In genomic region chr11:54062086-54062752, GRCm38 (mm10) we compare ENCODE assay signal across 8 mouse cellular contexts. TPM values are rescaled to one million over a fixed set of nuclear protein-coding genes. Genes with fewer than 3 reads are reported as not detected.
DNase-seq lines count a peak whose midpoint lies in the region; ATAC-seq and TF ChIP-seq lines count a peak whose summit lies in the region.

No protein-coding gene starts in this region.

- no peak overlapping the region for H3K4me2 ChIP-seq in hindbrain, embryonic 16.5 days (ENCODE audit: low read length)
- no peak overlapping the region for H3K4me2 ChIP-seq in stomach, embryonic 16.5 days (ENCODE audit: low read depth, low read length)

- no peaks in the 10 kb centered on the region for H3K9me3 ChIP-seq in hindbrain, embryonic 16.5 days (ENCODE audit: control insufficient read depth, low read length)
- H3K9me3 ChIP-seq in stomach, embryonic 16.5 days (replicated peaks; ENCODE audit: control insufficient read depth, low read length): no peaks in the 10 kb centered on the region

- no peak overlapping the region for H3K9ac ChIP-seq in hindbrain, embryonic 16.5 days (ENCODE audit: low read depth, low read length)
- no peak overlapping the region for H3K9ac ChIP-seq in stomach, embryonic 16.5 days (ENCODE audit: low read length)

- peak overlapping the region; percentile 13; the same call in 1 of the 2 replicates for H3K4me3 ChIP-seq in gastrocnemius, adult 2 months
- no peak overlapping the region for H3K4me3 ChIP-seq in hindbrain, embryonic 16.5 days (ENCODE audit: low read length)
- no peak overlapping the region for H3K4me3 ChIP-seq in stomach, embryonic 16.5 days (replicated peaks; ENCODE audit: low read length)

- H3K4me1 ChIP-seq in hindbrain, embryonic 16.5 days (ENCODE audit: control insufficient read depth, insufficient read depth, low read depth, low read length): peaks cover 34% of the 10 kb centered on the region
- H3K4me1 ChIP-seq in stomach, embryonic 16.5 days (ENCODE audit: control insufficient read depth, insufficient read depth, low read length): peaks cover 63% of the 10 kb centered on the region

- peak; percentile 65 for DNase-seq in gastrocnemius, adult 2 months
- DNase-seq in gastrocnemius, postnatal 25 days: no peak
- DNase-seq in 3T3-L1 (ENCODE audit: low read depth, low spot score): peak; percentile 96
- peak; percentile 47 to 52 for DNase-seq in cerebellum, postnatal 36 days
- no peak for DNase-seq in right cerebral cortex, postnatal 25 days

- intact Hi-C loops in gastrocnemius, adult 2 months (cut with DNase I): no loop called here

- no peaks in the 10 kb centered on the region for H3K36me3 ChIP-seq in hindbrain, embryonic 16.5 days (ENCODE audit: control insufficient read depth, insufficient read depth, low read length)
- no peaks in the 10 kb centered on the region for H3K36me3 ChIP-seq in stomach, embryonic 16.5 days (ENCODE audit: control insufficient read depth, insufficient read depth, low read length)

- H3K27me3 ChIP-seq in hindbrain, embryonic 16.5 days (replicated peaks; ENCODE audit: control insufficient read depth, insufficient read depth, low read length): no peaks in the 10 kb centered on the region
- H3K27me3 ChIP-seq in stomach, embryonic 16.5 days (ENCODE audit: control insufficient read depth, insufficient read depth, low read length): no peaks in the 10 kb centered on the region

- H3K27ac ChIP-seq in gastrocnemius, adult 2 months: peak overlapping the region; percentile 85
- H3K27ac ChIP-seq in hindbrain, embryonic 16.5 days (ENCODE audit: low read depth, low read length): peak overlapping the region; percentile 9; the same call in 1 of the 2 replicates
- H3K27ac ChIP-seq in stomach, embryonic 16.5 days (ENCODE audit: low read length): peak overlapping the region; percentile 77

- no peak for ATAC-seq in hindbrain, embryonic 16.5 days
- ATAC-seq in stomach, embryonic 16.5 days (ENCODE audit: insufficient read depth, low FRiP score): no peak
- ATAC-seq in megakaryocyte, adult 5-6 weeks (ENCODE audit: poor library complexity, severe bottlenecking): no peak

- no peak for TF ChIP-seq CTCF in gastrocnemius, adult 2 months (IDR thresholded peaks at IDR 0.05)

- 53% methylated on average over 12 of the region's 12 CpGs for WGBS in hindbrain, embryonic 16.5 days
- 53% methylated on average over 12 of the region's 12 CpGs for WGBS in stomach, embryonic 16.5 days

RNA-seq across cellular contexts. Expression of gene Pdlim4, which starts 6.6 kb away (rescaled TPM):
- total RNA-seq in gastrocnemius, adult 2 months (2021): 1 to 10 TPM; 4.7 to 7.9 TPM
- total RNA-seq in gastrocnemius, postnatal 25 days (2021): 1 to 10 TPM; 8.6 to 10.0 TPM
- 37.4 and 38.4 TPM in 2 replicates for polyA plus RNA-seq in hindbrain, embryonic 16.5 days (2015; fragmentation: Nextera tagmentation; extraction: Ambion mirVana)
- polyA plus RNA-seq in stomach, embryonic 16.5 days (2015; fragmentation: Nextera tagmentation; extraction: Ambion mirVana): 63.7 and 65.9 TPM in 2 replicates
- total RNA-seq in megakaryocyte, adult 5-6 weeks (2015): 0.33 and 0.82 TPM in 2 replicates
- 0.77 and 3.9 TPM in 2 replicates for total RNA-seq in megakaryocyte, adult 5-6 weeks (2017)

RNA-seq across cellular contexts. Expression of gene Slc22a4, which starts 34.3 kb away (rescaled TPM):
- total RNA-seq in gastrocnemius, adult 2 months (2021): 1 to 10 TPM; 1.9 to 2.6 TPM
- total RNA-seq in gastrocnemius, postnatal 25 days (2021): 1 to 10 TPM; 1.6 to 6.9 TPM
- polyA plus RNA-seq in hindbrain, embryonic 16.5 days (2015; fragmentation: Nextera tagmentation; extraction: Ambion mirVana): 4.9 and 7.2 TPM in 2 replicates
- 2.7 and 2.9 TPM in 2 replicates for polyA plus RNA-seq in stomach, embryonic 16.5 days (2015; fragmentation: Nextera tagmentation; extraction: Ambion mirVana)
- 6.8 and 11.0 TPM in 2 replicates for total RNA-seq in megakaryocyte, adult 5-6 weeks (2015)
- 8.0 and 8.5 TPM in 2 replicates for total RNA-seq in megakaryocyte, adult 5-6 weeks (2017)

RNA-seq across cellular contexts. Expression of gene P4ha2, which starts 37.7 kb away (rescaled TPM):
- total RNA-seq in gastrocnemius, adult 2 months (2021): 10 to 100 TPM; 27.2 to 46.2 TPM
- total RNA-seq in gastrocnemius, postnatal 25 days (2021): 10 to 100 TPM; 25.6 to 32.3 TPM
- polyA plus RNA-seq in hindbrain, embryonic 16.5 days (2015; fragmentation: Nextera tagmentation; extraction: Ambion mirVana): 12.3 and 15.1 TPM in 2 replicates
- polyA plus RNA-seq in stomach, embryonic 16.5 days (2015; fragmentation: Nextera tagmentation; extraction: Ambion mirVana): 78.6 and 86.8 TPM in 2 replicates
- total RNA-seq in megakaryocyte, adult 5-6 weeks (2015): not detected in 2 replicates
- not detected in 2 replicates for total RNA-seq in megakaryocyte, adult 5-6 weeks (2017)

Comparison
In these comparisons a context has a peak if more than half of its experiments do, and no peak if none do; other contexts are left out.
1. DNase-seq: peak in gastrocnemius, adult 2 months (single experiment), 3T3-L1 (single experiment) and cerebellum, postnatal 36 days (2 of 2); none in gastrocnemius, postnatal 25 days (single experiment) and right cerebral cortex, postnatal 25 days (single experiment).
2. H3K27ac ChIP-seq: peak in every context shown above with its lines; median percentile 85 in gastrocnemius, adult 2 months; 77 in stomach, embryonic 16.5 days; 9 in hindbrain, embryonic 16.5 days.
3. RNA of gene P4ha2, which starts 37.7 kb away (total RNA-seq): 27.2 to 46.2 TPM in gastrocnemius, adult 2 months and 25.6 to 32.3 TPM in gastrocnemius, postnatal 25 days; not detected in megakaryocyte, adult 5-6 weeks; every median in the first group is over 10 times any median in the second.